Mouse (Mus musculus) adrenal gland, adult 8-10 months (tissue): ENCODE results near the gene Ptdss2. TPM values are rescaled to one million over a fixed set of nuclear protein-coding genes. Genes with fewer than 3 reads are reported as not detected.

Source experiments
- DNase-seq: peaks from one replicate; pipeline ENCODE4 v3.0.0; 2022
- total RNA-seq, 4 experiments: library from RNA; stranded (reverse); gene quantifications; 2 replicates each; pipeline ENCODE4 v1.2.4; 2022

Ptdss2 gene
- 10 to 100 TPM; 36.4 to 46.7 (median 43.0) TPM for total RNA-seq

DNA sequence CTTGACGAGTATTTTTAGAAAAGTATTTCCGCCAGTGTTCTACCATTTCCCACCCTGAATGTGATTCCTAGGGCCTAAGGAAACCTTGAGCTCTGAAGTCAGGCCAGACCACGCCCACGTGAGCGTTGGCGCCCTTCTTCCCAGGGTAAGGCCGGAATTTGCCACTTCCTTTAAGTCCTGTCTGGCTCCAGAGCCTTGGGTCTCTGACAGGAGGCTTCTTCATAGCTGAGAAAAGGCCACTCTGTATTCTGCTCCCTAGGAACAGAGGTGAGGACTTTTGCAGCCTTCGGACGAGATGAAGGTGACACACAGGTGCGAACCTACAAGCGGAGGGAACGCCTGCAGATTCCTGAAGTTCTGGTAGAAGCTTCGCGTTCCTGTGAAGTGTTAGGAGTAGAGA lies at the start of gene Ptdss2:
Gene Ptdss2, plus strand, starts transcription at position 138 of the 400 bp plus-strand sequence.
- peak; percentile 38 for DNase-seq

DNA sequence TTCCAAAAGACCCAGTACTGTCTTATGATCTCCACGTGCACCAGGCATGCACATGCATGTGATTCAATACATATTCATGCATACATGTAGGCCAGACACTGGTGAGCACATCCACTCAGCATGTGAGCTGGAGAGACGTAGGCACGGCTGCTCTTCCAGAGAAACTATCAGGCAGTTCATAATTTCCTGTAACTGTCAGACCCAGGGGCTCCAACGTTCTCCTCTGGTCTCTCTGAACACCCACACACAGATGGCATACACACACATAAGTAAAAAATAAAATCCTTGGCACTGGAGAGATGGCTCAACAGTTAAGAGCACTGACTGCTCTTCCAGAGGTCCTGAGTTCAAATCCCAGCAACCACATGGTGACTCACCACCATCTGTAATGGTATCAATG lies 48.4 kb upstream of the Ptdss2 start:
- DNase-seq, result no peak

DNA sequence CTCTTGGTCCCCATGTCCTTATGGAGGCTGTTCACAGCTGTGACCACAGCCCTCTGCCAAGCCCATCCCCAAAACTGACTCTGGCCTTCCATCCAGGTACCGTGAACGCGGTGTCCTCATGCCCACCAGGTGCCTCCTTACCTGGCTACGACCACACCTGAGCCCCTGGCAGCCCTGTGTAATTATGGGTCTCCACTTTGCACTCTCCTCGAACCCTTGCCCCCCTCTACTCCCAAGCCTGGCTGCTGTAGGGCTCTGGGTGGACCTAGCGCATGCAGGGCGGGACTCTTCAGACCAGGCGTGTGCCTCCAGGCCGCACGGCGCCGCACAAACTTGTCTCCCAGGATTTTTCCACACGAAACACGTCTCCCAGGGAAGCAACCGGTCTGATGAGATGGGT lies 44.3 kb upstream of the Ptdss2 start, which contains the start of gene Pkp3:
Gene Pkp3, plus strand, starts transcription at position 378 of the 400 bp plus-strand sequence.
- DNase-seq, result no peak

- no peak for DNase-seq
These were observed 43.3 kb upstream of the Ptdss2 start for GRCm38 (mm10) chr7:141078876-141079275.

- no peak for DNase-seq
These were observed 42.4 kb upstream of the Ptdss2 start for GRCm38 (mm10) chr7:141079481-141080449.

- DNase-seq, result no peak
These were observed 34.3 kb upstream of the Ptdss2 start for GRCm38 (mm10) chr7:141087894-141088293.

DNA sequence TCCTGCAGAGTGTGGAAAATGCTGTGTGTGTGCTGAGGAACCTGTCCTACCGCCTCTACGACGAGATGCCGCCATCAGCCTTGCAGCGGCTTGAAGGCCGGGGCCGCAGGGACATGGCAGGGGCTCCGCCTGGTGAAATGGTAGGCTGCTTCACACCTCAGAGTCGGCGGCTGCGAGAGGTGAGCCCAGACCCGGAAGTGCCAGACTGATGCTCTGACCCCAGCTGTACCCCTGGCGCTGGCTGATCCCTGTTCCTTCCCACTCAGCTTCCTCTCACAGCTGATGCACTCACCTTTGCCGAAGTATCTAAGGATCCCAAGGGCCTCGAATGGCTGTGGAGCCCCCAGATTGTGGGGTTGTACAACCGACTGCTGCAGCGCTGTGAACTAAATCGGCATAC lies 33.7 kb upstream of the Ptdss2 start:
- DNase-seq, result no peak

DNA sequence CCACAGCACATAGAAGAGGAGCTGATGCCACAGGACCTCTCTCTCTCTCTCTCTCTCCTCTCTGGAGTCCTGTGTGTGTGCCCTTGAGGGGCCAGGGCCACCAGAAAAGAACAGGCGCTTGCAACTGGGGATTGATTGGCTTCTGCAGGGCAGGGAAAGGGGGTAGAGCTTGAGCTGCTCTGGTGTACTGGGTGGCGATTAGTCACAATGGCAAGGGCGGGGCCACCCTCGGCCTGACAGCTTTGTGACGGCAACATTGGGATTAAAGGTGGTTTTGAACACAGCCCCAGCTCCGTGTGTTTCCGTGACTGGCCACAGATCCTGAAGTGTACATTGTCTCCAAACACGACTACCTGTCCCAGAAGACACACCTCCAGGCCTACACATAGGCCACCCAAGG lies 32.0 kb upstream of the Ptdss2 start:
- no peak for DNase-seq

DNA sequence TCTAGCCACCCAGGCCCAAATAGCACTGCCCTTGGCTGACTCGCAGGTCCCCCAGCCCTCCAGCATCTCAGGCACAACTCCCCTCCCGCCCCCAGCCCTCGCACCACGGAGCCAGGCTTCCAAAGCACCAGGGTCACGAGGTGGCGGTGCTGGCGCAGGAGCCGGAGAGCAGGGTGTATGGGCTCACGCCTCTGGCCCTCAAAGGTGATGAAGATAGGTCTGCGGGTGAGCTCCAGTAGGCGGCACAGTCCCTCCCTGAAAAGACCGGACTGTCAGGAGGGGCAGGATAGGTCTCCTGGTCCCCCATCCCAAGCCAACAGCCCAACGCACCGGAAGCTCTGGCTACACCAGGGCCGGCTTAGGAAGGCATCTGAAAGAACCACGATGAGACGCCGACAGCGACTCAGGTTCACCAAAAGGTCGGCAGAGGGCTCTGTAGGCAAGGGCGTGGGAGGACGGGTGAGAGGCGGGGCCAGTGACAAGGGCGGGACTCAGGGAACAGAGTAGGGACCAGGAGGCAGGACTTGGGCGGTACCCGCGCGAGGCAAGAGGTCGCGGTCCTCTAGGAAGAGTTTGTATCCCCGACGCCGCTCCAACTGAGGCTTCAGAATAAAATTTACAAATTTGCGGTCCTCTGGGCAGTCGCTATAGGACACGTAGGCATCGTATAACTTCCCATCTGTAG lies 30.0 kb upstream of the Ptdss2 start:
- DNase-seq, result peak; percentile 88

DNA sequence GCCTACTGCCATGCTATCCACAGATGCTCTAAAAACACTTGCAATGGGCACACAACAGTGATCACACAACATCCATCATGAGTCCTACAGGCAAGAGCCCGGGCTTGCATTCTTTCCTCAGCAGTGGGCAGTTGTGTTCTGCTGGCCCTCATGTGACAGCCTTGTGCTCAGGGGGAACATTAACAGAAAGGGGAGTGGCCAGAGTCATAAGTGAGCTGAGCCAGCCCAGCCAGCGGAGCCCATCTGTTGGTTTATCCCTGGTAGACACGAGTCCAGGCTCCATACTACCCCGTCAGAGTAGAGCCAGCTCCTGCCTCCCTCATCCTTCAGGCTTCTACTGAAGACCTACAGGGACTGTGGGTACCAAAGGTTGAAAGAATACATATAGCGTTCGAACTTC lies 28.2 kb upstream of the Ptdss2 start:
- no peak for DNase-seq

DNA sequence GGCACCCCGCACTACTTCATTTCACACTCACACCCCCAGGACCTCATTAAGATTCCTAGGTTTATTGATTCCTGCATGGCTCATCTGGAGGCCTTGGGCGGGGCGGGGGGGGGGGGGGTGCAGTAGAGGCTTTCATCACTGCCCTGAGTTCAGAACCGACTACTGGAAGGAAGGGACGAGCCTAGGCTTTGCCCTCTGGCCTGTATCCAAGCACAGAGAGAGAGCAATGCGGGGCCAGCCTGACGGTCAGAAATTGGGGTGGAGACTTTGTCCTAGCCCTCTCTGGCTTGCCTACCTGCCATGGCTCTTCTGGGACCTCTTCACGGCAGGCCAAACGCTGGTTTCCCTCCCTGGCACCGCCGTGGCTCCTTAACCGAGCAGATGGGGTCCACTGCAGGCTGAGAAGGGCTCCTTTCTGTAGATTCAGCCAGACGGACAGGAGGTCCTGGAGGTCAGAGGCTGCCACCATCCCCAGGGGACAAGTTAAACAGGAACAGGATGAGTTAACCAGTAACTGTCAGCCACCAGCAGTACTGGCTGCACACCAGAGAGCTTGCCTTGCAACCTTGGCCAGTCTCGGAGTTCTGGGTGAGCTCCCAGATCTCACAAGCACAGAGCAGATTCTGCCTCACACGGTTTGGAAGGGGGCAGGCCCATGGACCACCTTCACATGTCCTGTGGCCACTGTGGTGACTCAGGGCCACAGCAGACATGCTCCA lies 27.5 kb upstream of the Ptdss2 start:
- DNase-seq, result no peak

GRCm38 (mm10) chr7:141096021-141096420 lies 26.2 kb upstream of the Ptdss2 start:
- no peak for DNase-seq

DNA sequence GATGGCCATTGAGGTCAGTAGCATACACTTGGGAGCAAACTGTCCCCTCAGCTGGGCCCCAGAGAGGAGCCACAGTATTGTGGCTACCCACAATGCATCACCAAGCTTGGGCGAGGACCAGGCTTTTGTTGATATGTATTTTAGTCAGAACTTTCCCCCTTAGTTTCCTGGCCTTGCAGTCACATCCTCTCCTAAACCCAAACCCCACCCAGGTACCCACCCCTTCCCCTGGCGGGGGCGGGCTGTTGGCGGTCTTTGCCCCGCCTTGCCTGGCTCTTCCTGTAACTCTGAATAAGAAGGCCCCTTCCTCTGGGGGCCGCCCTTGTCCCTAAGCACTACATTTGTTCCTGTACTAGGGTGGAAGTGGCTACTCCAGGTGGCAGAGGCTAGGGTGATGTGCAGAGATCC lies 25.5 kb upstream of the Ptdss2 start:
- peak; percentile 57 for DNase-seq

GRCm38 (mm10) chr7:141097177-141097576 lies 25.0 kb upstream of the Ptdss2 start:
- no peak for DNase-seq

DNA sequence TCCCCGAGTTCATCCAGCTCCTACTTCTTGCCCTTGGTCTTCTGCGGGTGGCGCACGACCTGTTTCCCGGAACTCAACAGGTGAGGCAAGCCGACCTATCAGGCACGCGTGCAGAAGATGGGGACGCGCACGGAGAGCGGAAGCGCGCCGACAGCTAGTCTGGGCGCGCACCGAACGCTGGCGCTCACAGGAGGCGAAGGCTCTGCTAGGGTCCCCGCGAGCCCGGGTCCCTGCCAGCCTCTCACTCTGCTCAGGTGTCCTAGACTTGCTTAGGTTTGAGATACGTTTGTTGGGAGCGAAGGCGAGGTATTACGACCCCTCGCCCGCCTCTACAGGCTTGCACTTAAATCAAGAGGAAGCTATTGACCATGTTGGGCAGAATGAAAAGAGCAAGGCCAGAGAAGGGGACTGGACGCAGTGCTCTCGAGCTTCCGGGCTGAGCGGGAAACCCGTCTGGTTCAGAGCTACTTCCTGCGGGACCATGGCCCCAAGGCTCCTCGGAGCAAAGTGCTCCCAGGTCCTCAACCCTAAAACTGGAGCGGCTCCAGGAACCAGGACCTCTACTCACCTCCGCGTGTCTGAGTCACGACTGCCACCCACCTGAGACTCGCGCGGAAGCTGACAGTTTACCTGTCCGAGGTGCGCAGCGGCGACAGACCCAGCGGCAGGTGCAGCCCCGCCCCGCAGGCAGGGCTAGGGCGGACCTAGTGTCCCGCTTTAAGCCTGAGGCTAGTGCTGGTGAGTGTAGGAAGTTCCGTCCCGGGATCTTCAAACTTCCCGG lies 22.1 kb upstream of the Ptdss2 start, which contains the start of gene Sigirr:
Gene Sigirr, minus strand, starts transcription at position 662 of the 781 bp plus-strand sequence.
- DNase-seq, result no peak

- no peak for DNase-seq
These were observed 19.0 kb upstream of the Ptdss2 start for GRCm38 (mm10) chr7:141103161-141103560.

GRCm38 (mm10) chr7:141115874-141116273 lies 6.3 kb upstream of the Ptdss2 start:
- DNase-seq, result no peak

- DNase-seq, result no peak
These were observed 4.5 kb upstream of the Ptdss2 start, which contains the start of gene Ano9 for GRCm38 (mm10) chr7:141117636-141118035. Ano9 (minus strand) TSS chr7:141117806.

- no peak for DNase-seq
These were observed 2.7 kb upstream of the Ptdss2 start for GRCm38 (mm10) chr7:141119487-141119886.

GRCm38 (mm10) chr7:141120605-141121004 lies 1.6 kb upstream of the Ptdss2 start:
- DNase-seq, result no peak

DNA sequence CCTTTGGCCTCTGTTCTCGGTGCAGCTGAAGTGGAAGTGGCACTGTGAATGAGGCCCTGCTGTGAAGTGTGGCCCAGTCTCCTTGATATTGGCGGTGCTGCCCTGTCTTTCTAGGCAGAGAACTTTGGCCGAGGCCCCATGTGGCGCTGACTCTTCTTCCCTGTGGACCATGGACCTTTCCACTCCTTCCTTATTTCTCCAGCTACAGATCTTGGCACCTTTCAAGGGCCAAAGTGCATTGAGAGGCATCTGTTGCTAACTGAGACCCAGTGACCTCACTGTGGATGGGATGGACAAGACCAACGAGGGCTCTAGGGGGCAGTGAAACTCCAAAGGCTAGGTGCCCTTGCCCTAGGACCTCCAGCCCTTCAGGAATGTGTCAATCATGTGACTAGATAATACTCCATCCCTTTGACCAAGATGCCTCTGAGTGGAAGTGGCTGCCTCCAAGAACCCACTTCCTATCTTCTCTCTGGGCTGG lies 1.1 kb upstream of the Ptdss2 start:
- DNase-seq, result no peak
